In the genomic region with DNA sequence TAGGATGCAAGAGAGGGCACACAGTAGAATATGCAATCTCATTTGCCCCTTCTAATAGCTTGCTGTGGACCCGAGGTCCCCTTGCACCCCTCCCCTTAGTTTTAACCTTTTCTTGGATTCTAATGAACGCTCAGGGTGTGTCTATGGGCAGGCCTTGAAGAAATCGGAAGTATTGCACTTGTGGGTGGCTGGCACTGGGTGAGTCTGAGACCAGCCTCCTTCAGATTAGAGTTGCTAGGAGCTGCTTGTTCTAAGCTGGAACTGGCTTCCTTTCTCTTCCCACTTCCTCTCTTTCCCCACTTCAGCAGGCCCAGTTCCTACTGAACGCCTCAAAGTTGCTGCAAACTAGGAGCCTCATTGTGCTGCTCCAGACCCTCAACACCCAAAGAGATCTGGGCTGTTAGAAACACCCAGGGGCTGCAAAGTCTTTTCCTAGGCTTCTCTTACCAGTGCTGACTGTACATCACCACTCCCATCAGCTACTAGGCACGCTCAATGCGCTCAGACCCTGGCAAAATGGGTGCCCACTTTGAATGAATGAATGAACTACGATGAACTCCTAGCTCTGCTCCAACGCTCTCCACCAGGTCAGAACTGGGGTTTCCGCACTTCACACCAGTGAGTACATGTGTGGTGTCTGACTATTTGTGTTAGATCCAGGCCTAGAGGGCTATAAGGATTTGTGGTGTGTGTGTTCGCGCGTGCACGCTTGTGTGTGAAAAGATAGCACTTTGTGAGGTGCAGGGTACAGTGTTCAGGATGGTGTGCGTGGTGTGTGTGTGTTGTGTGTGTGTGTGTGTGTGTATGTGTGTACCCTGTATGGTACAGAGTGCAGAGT, we compare ENCODE assay signal across 8 mouse cellular contexts. TPM values are rescaled to one million over a fixed set of nuclear protein-coding genes. Genes with fewer than 3 reads are reported as not detected.
DNase-seq lines count a peak whose midpoint lies in the region; ATAC-seq and TF ChIP-seq lines count a peak whose summit lies in the region.

No protein-coding gene starts in this region.

- H3K9ac ChIP-seq in hindbrain, embryonic 13.5 days, result peak overlapping the region; percentile 67; the same call in 1 of the 2 replicates

- WGBS in bone marrow, adult 2 months, result 53% methylated on average over 14 of the region's 14 CpGs
- 93% methylated on average over 14 of the region's 14 CpGs for WGBS in hindbrain, embryonic 13.5 days

- H3K27me3 ChIP-seq in hindbrain, embryonic 13.5 days, result peaks cover 38% of the 10 kb centered on the region
- H3K27me3 ChIP-seq in megakaryocyte, embryonic 14.5 days (replicated peaks), result peaks cover 24% of the 10 kb centered on the region

- TF ChIP-seq POLR2A in bone marrow, adult 2 months (IDR thresholded peaks at IDR 0.05; ENCODE audit: borderline replicate concordance, control insufficient read depth, low read depth, low read length), result no peak

- DNase-seq in embryo, embryonic 11.5 days (ENCODE audit: low read depth, low spot score), result peak; percentile 8
- no peak for DNase-seq in embryo, embryonic 10 days (ENCODE audit: low spot score)
- no peak for DNase-seq in cerebellum, adult 9-10 months
- DNase-seq in gastrocnemius, postnatal 10 days, result no peak
- DNase-seq in adrenal gland, adult 8-10 months, result no peak

- H3K27ac ChIP-seq in bone marrow, adult 2 months (ENCODE audit: control insufficient read depth, insufficient read depth, low read depth, low read length, poor library complexity), result peak overlapping the region; percentile 13; the same call in 1 of the 2 replicates
- no peak overlapping the region for H3K27ac ChIP-seq in hindbrain, embryonic 13.5 days

- H3K9me3 ChIP-seq in hindbrain, embryonic 13.5 days, result no peaks in the 10 kb centered on the region
- no peaks in the 10 kb centered on the region for H3K9me3 ChIP-seq in megakaryocyte, embryonic 14.5 days

- peak overlapping the region; percentile 95 for H3K4me2 ChIP-seq in hindbrain, embryonic 13.5 days

- peak overlapping the region; percentile 52 for H3K4me3 ChIP-seq in bone marrow, adult 2 months (replicated peaks; ENCODE audit: control insufficient read depth, low read depth, low read length)
- H3K4me3 ChIP-seq in hindbrain, embryonic 13.5 days, result peak overlapping the region; percentile 66
- H3K4me3 ChIP-seq in megakaryocyte, embryonic 14.5 days (replicated peaks), result peak overlapping the region; percentile 94

- no peak for ATAC-seq in hindbrain, embryonic 13.5 days (ENCODE audit: low FRiP score)

- peaks cover 5% of the 10 kb centered on the region; the same call in 1 of the 2 replicates for H3K4me1 ChIP-seq in bone marrow, adult 2 months (ENCODE audit: control insufficient read depth, insufficient read depth, low read length)
- peaks cover 33% of the 10 kb centered on the region for H3K4me1 ChIP-seq in hindbrain, embryonic 13.5 days (replicated peaks)
- H3K4me1 ChIP-seq in megakaryocyte, embryonic 14.5 days, result peaks cover 55% of the 10 kb centered on the region

- no peak for TF ChIP-seq CTCF in bone marrow, adult 2 months (IDR thresholded peaks at IDR 0.05; ENCODE audit: control insufficient read depth, insufficient read depth, low read length)

- no peaks in the 10 kb centered on the region for H3K36me3 ChIP-seq in hindbrain, embryonic 13.5 days
- H3K36me3 ChIP-seq in megakaryocyte, embryonic 14.5 days (replicated peaks; ENCODE audit: low read length), result no peaks in the 10 kb centered on the region

RNA-seq across cellular contexts. Expression of a gene that starts 0.8 kb away (rescaled TPM):
- 4.1 and 9.2 TPM in 2 replicates for polyA plus RNA-seq in bone marrow, adult 2 months (2011; ENCODE audit: insufficient read depth, insufficient read length, low replicate concordance, missing spikeins)
- 7.8 and 9.4 TPM in 2 replicates for polyA plus RNA-seq in hindbrain, embryonic 13.5 days (2015; fragmentation: Nextera tagmentation; extraction: Ambion mirVana)
- 0.24 and 1.2 TPM in 2 replicates for polyA plus RNA-seq in megakaryocyte, embryonic 14.5 days (2012; ENCODE audit: insufficient read depth, low replicate concordance)
- 10 to 100 TPM; 21.6 to 30.6 TPM for total RNA-seq in gastrocnemius, postnatal 10 days (2021)
- total RNA-seq in adrenal gland, adult 8-10 months (2022), result 100 to 1,000 TPM; 156 to 259 (median 216) TPM
